Mouse (Mus musculus) midbrain, postnatal 0 days (tissue): Measurements from ENCODE around the gene Tnpo1. TPM values are rescaled to one million over a fixed set of nuclear protein-coding genes. Genes with fewer than 3 reads are reported as not detected.
A peak's percentile ranks its signal among the peaks of the same experiment; 100 is the strongest.

Source experiments
- ATAC-seq: fragments of 200-750 bp; cut with Nextera tagmentation; 2 replicates; pipeline ENCODE4 v1.8.0; 2017; ENCODE audit warnings: moderate number of reproducible peaks, mild to moderate bottlenecking, moderate TSS enrichment, moderate library complexity; ENCODE audit not compliant: low FRiP score
- DNase-seq: peaks from one replicate; pipeline ENCODE4 v3.0.0-alpha.2; 2015; ENCODE audit warnings: low spot score
- H3K27ac ChIP-seq: fragments of 300-500 bp; sonication (generic); 2 replicates; pipeline ENCODE4 v1.5.1; 2014; ENCODE audit warnings: low read depth, mild to moderate bottlenecking, low read length, mixed read lengths
- H3K27me3 ChIP-seq: fragments of 300-500 bp; sonication (generic); 2 replicates; pipeline ENCODE4 v1.6.1; 2014; ENCODE audit warnings: low read length, control low read depth, mixed read lengths; ENCODE audit not compliant: insufficient read depth
- H3K36me3 ChIP-seq: fragments of 300-500 bp; sonication (generic); 2 replicates; pipeline ENCODE4 v1.6.1; 2014; ENCODE audit warnings: low read length, control low read depth, mixed read lengths; ENCODE audit not compliant: insufficient read depth
- H3K4me1 ChIP-seq: fragments of 300-500 bp; sonication (generic); 2 replicates; pipeline ENCODE4 v1.6.1; 2014; ENCODE audit warnings: mild to moderate bottlenecking, control low read depth, antibody characterized with exemption, low read length, mixed read lengths; ENCODE audit not compliant: insufficient read depth
- H3K4me2 ChIP-seq: fragments of 300-500 bp; sonication (generic); 2 replicates; pipeline ENCODE4 v1.6.1; 2014; ENCODE audit warnings: low read depth, mild to moderate bottlenecking, low read length, mixed read lengths; ENCODE audit not compliant: poor library complexity, severe bottlenecking
- H3K4me3 ChIP-seq: fragments of 300-500 bp; sonication (generic); 2 replicates; pipeline ENCODE4 v1.5.1; 2014; ENCODE audit warnings: low read depth, mild to moderate bottlenecking, low read length, moderate library complexity
- H3K9ac ChIP-seq: fragments of 300-500 bp; sonication (generic); replicated peaks from 2 replicates; pipeline ENCODE4 v1.6.1; 2014; ENCODE audit warnings: mild to moderate bottlenecking, low read length, moderate library complexity, mixed read lengths; ENCODE audit not compliant: poor library complexity, severe bottlenecking
- H3K9me3 ChIP-seq: fragments of 300-500 bp; sonication (generic); 2 replicates; pipeline ENCODE4 v1.6.1; 2016; ENCODE audit warnings: low read length, control low read depth
- CTCF ChIP-seq: IDR thresholded peaks from 2 replicates; pipeline ENCODE4 v1.5.1; 2016; ENCODE audit warnings: antibody characterized with exemption, mild to moderate bottlenecking
- WGBS: fragments of 180-500 bp; shearing (Covaris S2); extraction: QIAGEN DNeasy Blood & Tissue Kit; methylation state at CpG from one replicate; pipeline ENCODE4 v1.1.7; 2014; 5-methylcytosine and 5-hydroxymethylcytosine counted together
- polyA plus RNA-seq: library from polyadenylated mRNA; unstranded; fragments of >200 nt; fragmentation: Nextera tagmentation; extraction: Ambion mirVana; gene quantifications from 2 replicates; pipeline ENCODE4 v1.2.1, GENCODE M21; 2015
- total RNA-seq: library from RNA; depleted of rRNA; stranded (reverse); fragments of >200 nt; gene quantifications from 2 replicates; pipeline ENCODE4 v1.2.3, GENCODE M21; 2014

The Tnpo1 gene
- total and polyA plus RNA-seq, 2 experiments from 2014 or later: 20.1 to 78.8 TPM

GRCm38 (mm10) chr13:98902366-98903025 is 23.7 kb downstream of the Tnpo1 start:
- H3K4me1 ChIP-seq: no peaks in the 10 kb centered on the region
- no peaks in the 10 kb centered on the region for H3K27me3 ChIP-seq
- WGBS: 93% methylated on average over 8 of the region's 8 CpGs
- DNase-seq (no peak), ATAC-seq (no peak)
- H3K27ac ChIP-seq: no peak overlapping the region
- no peak for TF ChIP-seq CTCF
- H3K9ac ChIP-seq: no peak overlapping the region
- 0 out of 2 replicates have a peak, but pooled peaks cover 3% of the 10 kb centered on the region for H3K36me3 ChIP-seq
- no peak overlapping the region for H3K4me3 ChIP-seq
- no peak overlapping the region for H3K4me2 ChIP-seq
- no peaks in the 10 kb centered on the region for H3K9me3 ChIP-seq

DNA sequence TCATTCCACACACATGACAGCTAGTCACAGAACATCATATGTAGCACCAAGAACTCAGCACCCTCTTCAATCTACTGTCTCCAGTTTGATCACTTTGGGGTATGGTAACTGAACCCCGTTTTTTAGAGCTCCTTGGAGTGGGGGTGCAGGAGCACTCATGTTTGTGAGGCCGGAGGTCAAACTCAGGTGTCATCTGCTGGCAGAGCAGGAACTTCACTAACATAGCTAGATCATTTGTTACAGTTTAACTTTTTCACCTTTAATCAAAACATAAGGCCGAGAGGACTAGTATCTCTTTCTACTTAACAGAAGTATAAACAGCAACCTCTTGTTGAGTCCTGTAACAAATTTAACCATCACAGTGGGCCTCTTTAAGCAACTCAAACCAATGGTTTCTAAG is 26.6 kb downstream of the Tnpo1 start:
- Histone ChIP-seq H3K27ac (no peak overlapping the region), H3K36me3 (0 out of 2 replicates have a peak, but pooled peaks cover 3% of the 10 kb centered on the region), H3K4me2 (no peak overlapping the region), H3K4me1 (no peaks in the 10 kb centered on the region), H3K9me3 (no peaks in the 10 kb centered on the region), H3K4me3 (no peak overlapping the region), H3K27me3 (no peaks in the 10 kb centered on the region), H3K9ac (no peak overlapping the region)
- WGBS: 89% methylated on average over 3 of the region's 3 CpGs
- no peak for ATAC-seq
- no peak for DNase-seq
- TF ChIP-seq CTCF: no peak

- Histone ChIP-seq H3K9me3 (no peaks in the 10 kb centered on the region), H3K4me3 (no peak overlapping the region), H3K9ac (no peak overlapping the region), H3K27me3 (no peaks in the 10 kb centered on the region), H3K4me2 (no peak overlapping the region), H3K36me3 (0 out of 2 replicates have a peak, but pooled peaks cover under 1% of the 10 kb centered on the region), H3K4me1 (no peaks in the 10 kb centered on the region), H3K27ac (no peak overlapping the region)
- ATAC-seq: no peak
- no peak for TF ChIP-seq CTCF
- WGBS: 80% methylated on average over 5 of the region's 5 CpGs
- no peak for DNase-seq
These were observed 28.6 kb downstream of the Tnpo1 start for GRCm38 (mm10) chr13:98897577-98897976.

GRCm38 (mm10) chr13:98896434-98897126 is 29.6 kb downstream of the Tnpo1 start:
- Histone ChIP-seq H3K27me3 (no peaks in the 10 kb centered on the region), H3K4me3 (no peak overlapping the region), H3K4me2 (no peak overlapping the region), H3K27ac (no peak overlapping the region), H3K4me1 (no peaks in the 10 kb centered on the region), H3K9me3 (no peaks in the 10 kb centered on the region), H3K36me3 (no peaks in the 10 kb centered on the region), H3K9ac (no peak overlapping the region)
- DNase-seq (no peak), ATAC-seq (no peak)
- 78% methylated on average over 7 of the region's 7 CpGs for WGBS
- TF ChIP-seq CTCF: no peak

- 88% methylated on average over 4 of the region's 4 CpGs for whole genome bisulfite sequencing
- H3K36me3 ChIP-seq: no peaks in the 10 kb centered on the region
- no peak overlapping the region for H3K4me3 ChIP-seq
- DNase-seq (no peak), ATAC-seq (no peak)
- no peak overlapping the region for H3K9ac ChIP-seq
- 0 out of 2 replicates have a peak, but pooled peaks cover 3% of the 10 kb centered on the region for H3K4me1 ChIP-seq
- TF ChIP-seq CTCF: no peak
- H3K27me3 ChIP-seq: no peaks in the 10 kb centered on the region
- H3K4me2 ChIP-seq: no peak overlapping the region
- no peaks in the 10 kb centered on the region for H3K9me3 ChIP-seq
- H3K27ac ChIP-seq: no peak overlapping the region
These were observed 30.2 kb downstream of the Tnpo1 start for GRCm38 (mm10) chr13:98896013-98896412.

GRCm38 (mm10) chr13:98894900-98895299 is 31.3 kb downstream of the Tnpo1 start:
- Histone ChIP-seq H3K9ac (no peak overlapping the region), H3K4me1 (0 out of 2 replicates have a peak, but pooled peaks cover 3% of the 10 kb centered on the region), H3K27me3 (no peaks in the 10 kb centered on the region), H3K27ac (no peak overlapping the region), H3K36me3 (no peaks in the 10 kb centered on the region), H3K4me3 (no peak overlapping the region), H3K9me3 (no peaks in the 10 kb centered on the region), H3K4me2 (no peak overlapping the region)
- WGBS: 42% methylated on average over 2 of the region's 2 CpGs
- DNase-seq (peak; percentile 20), ATAC-seq (no peak)
- no peak for TF ChIP-seq CTCF
